ENCODE assay signal across 11 mouse cellular contexts in genomic region chr3:52938398-52938797, GRCm38 (mm10).
DNase-seq lines count a peak whose midpoint lies in the region; TF ChIP-seq lines count a peak whose summit lies in the region.
"Had no signal": no experiment of that assay in that cellular context is flagged by ENCODE, and none has a peak within 500 bp of the region (broad histone marks: within the 10 kb centered on the region; RNA-seq: fewer than 3 reads in every experiment).

No protein-coding gene starts in this region.

- TF ChIP-seq POLR2A in CH12.LX (IDR thresholded peaks at IDR 0.05; ENCODE audit: low read depth, low read length), result no peak

- in situ Hi-C loops in CH12.LX (cut with MboI; ENCODE audit: low pct_ligation_motif_present, low pct_unique_long_range_greater_than_20kb, low sequenced_read_pairs), result no loop called here

- H3K27me3 ChIP-seq in CH12.LX (replicated peaks), result no peaks in the 10 kb centered on the region

- no peak overlapping the region for H3K9ac ChIP-seq in CH12.LX (ENCODE audit: insufficient read depth, low read depth)
- H3K9ac ChIP-seq: embryonic facial prominence, embryonic 13.5 days; limb, embryonic 12.5 days; midbrain, embryonic 15.5 days had no signal

- no peaks in the 10 kb centered on the region for H3K36me3 ChIP-seq in CH12.LX (replicated peaks in 1 of 2; ENCODE audit: control insufficient read depth in 1 of 2, insufficient read depth in 1 of 2, low read length in 1 of 2)
- H3K36me3 ChIP-seq: embryonic facial prominence, embryonic 13.5 days; limb, embryonic 12.5 days; midbrain, embryonic 15.5 days had no signal

- H3K79me2 ChIP-seq in CH12.LX (replicated peaks; ENCODE audit: control insufficient read depth, extremely low read depth, insufficient read depth, poor library complexity, severe bottlenecking), result no peaks in the 10 kb centered on the region

- H3K27ac ChIP-seq in CH12.LX (ENCODE audit: insufficient read depth, low read depth), result no peak overlapping the region
- H3K27ac ChIP-seq: embryonic facial prominence, embryonic 13.5 days; limb, embryonic 12.5 days; midbrain, embryonic 15.5 days had no signal

- 0 out of 2 replicates have a peak overlapping the region, but pooled peaks have one; percentile 4 for H3K4me2 ChIP-seq in CH12.LX (ENCODE audit: insufficient read depth, low read depth, poor library complexity, severe bottlenecking)
- H3K4me2 ChIP-seq: embryonic facial prominence, embryonic 13.5 days; limb, embryonic 12.5 days; midbrain, embryonic 15.5 days had no signal

- TF ChIP-seq EP300 in CH12.LX (IDR thresholded peaks at IDR 0.05; ENCODE audit: low read length), result no peak

- TF ChIP-seq RAD21 in CH12.LX (IDR thresholded peaks at IDR 0.05; ENCODE audit: low read depth, low read length), result no peak

- H3K4me3 ChIP-seq in CH12.LX (replicated peaks in 1 of 3; ENCODE audit: low read depth in 2 of 3, low read length in 2 of 3, poor library complexity in 1 of 3), result no peak overlapping the region
- H3K4me3 ChIP-seq: embryonic facial prominence, embryonic 13.5 days; limb, embryonic 12.5 days; midbrain, embryonic 15.5 days had no signal

- peak; percentile 79 for DNase-seq in 3T3-L1 (ENCODE audit: low read depth, low spot score)
- DNase-seq in CH12.LX (ENCODE audit: extremely low read depth), result no peak
- peak; percentile 81 to 89 for DNase-seq in cerebellum, postnatal 25 days
- DNase-seq in kidney, postnatal 14 days, result peak; percentile 66
- no peak for DNase-seq in layer of hippocampus, adult 18-20 months (ENCODE audit: low spot score in 2 of 2)
- no peak for DNase-seq in frontal cortex, postnatal 10 days (ENCODE audit: low spot score in 2 of 2)
- DNase-seq in layer of hippocampus, adult 11-12 months (ENCODE audit: low spot score), result no peak
- DNase-seq in MN1 (ENCODE audit: low spot score), result no peak

- dilution Hi-C loops in CH12.LX (cut with MboI; ENCODE audit: extremely low pct_ligation_motif_present, extremely low pct_unique_long_range_greater_than_20kb, low sequenced_read_pairs), result no loop called here

- no peak for TF ChIP-seq CTCF in CH12.LX (conservative IDR thresholded peaks at IDR 0.05 in 1 of 2, IDR thresholded peaks at IDR 0.05 in 1 of 2; ENCODE audit: low read depth in 2 of 2, low read length in 2 of 2)

- no peaks in the 10 kb centered on the region for H3K9me3 ChIP-seq in CH12.LX (replicated peaks; ENCODE audit: low read length)
- H3K9me3 ChIP-seq: embryonic facial prominence, embryonic 13.5 days; limb, embryonic 12.5 days; midbrain, embryonic 15.5 days had no signal

- H3K4me1 ChIP-seq in CH12.LX (ENCODE audit: control insufficient read depth in 1 of 2, insufficient read depth in 2 of 2), result no peaks in the 10 kb centered on the region

TF ChIP-seq in CH12.LX, 34 proteins besides CTCF, POLR2A, EP300 and RAD21:
- TF ChIP-seq JUN (IDR thresholded peaks at IDR 0.05; ENCODE audit: insufficient read depth, low read depth, low read length), result no peak
- TF ChIP-seq CHD2 (IDR thresholded peaks at IDR 0.05; ENCODE audit: low read length), result no peak
- TF ChIP-seq SIN3A (IDR thresholded peaks at IDR 0.05; ENCODE audit: low read length), result no peak
- no peak for TF ChIP-seq CHD1 (IDR thresholded peaks at IDR 0.05; ENCODE audit: low read depth, low read length)
- no peak for TF ChIP-seq SMC3 (IDR thresholded peaks at IDR 0.05; ENCODE audit: low read depth, low read length)
- TF ChIP-seq ELF1 (IDR thresholded peaks at IDR 0.05; ENCODE audit: low read depth, low read length), result no peak
- no peak for TF ChIP-seq ZC3H11A (IDR thresholded peaks at IDR 0.05; ENCODE audit: low read depth, low read length)
- TF ChIP-seq ETS1 (conservative IDR thresholded peaks at IDR 0.05; ENCODE audit: low read depth, low read length), result no peak
- no peak for TF ChIP-seq ZKSCAN1 (IDR thresholded peaks at IDR 0.05; ENCODE audit: borderline replicate concordance, low read depth, low read length)
- no peak for TF ChIP-seq JUND (conservative IDR thresholded peaks at IDR 0.05; ENCODE audit: low read depth, low read length)
- no peak for TF ChIP-seq MEF2A (IDR thresholded peaks at IDR 0.05; ENCODE audit: borderline replicate concordance, low read depth, low read length)
- no peak for TF ChIP-seq MAX (IDR thresholded peaks at IDR 0.05; ENCODE audit: low read length)

Comparison
In these comparisons a context has a peak if more than half of its experiments do, and no peak if none do; other contexts are left out.
1. DNase-seq: peak in 3T3-L1 (single experiment), cerebellum, postnatal 25 days (2 of 2) and kidney, postnatal 14 days (single experiment); none in CH12.LX (single experiment), layer of hippocampus, adult 18-20 months (0 of 2), frontal cortex, postnatal 10 days (0 of 2), layer of hippocampus, adult 11-12 months (single experiment) and MN1 (single experiment).